Mouse (Mus musculus) forebrain, embryonic 12.5 days (tissue): ENCODE results near the gene Rufy4. TPM values are rescaled to one million over a fixed set of nuclear protein-coding genes. Genes with fewer than 3 reads are reported as not detected.

ENCODE experiments used
- ATAC-seq: fragments of 200-750 bp; cut with Nextera tagmentation; 2 replicates; pipeline ENCODE4 v1.8.0; 2017; ENCODE audit warnings: moderate TSS enrichment; ENCODE audit not compliant: low FRiP score
- H3K27ac ChIP-seq: fragments of 300-500 bp; sonication (generic); 2 replicates; pipeline ENCODE4 v1.5.1; 2016; ENCODE audit warnings: mild to moderate bottlenecking
- H3K27me3 ChIP-seq: fragments of 300-500 bp; sonication (generic); 2 replicates; pipeline ENCODE4 v1.6.1; 2016; ENCODE audit warnings: mild to moderate bottlenecking
- H3K36me3 ChIP-seq: fragments of 300-500 bp; sonication (generic); replicated peaks from 2 replicates; pipeline ENCODE4 v1.6.1; 2016; ENCODE audit warnings: mild to moderate bottlenecking
- H3K4me1 ChIP-seq: fragments of 300-500 bp; sonication (generic); 2 replicates; pipeline ENCODE4 v1.6.1; 2016
- H3K4me2 ChIP-seq: fragments of 300-500 bp; sonication (generic); 2 replicates; pipeline ENCODE4 v1.6.1; 2016; ENCODE audit warnings: mild to moderate bottlenecking, moderate library complexity
- H3K4me3 ChIP-seq: fragments of 300-500 bp; sonication (generic); replicated peaks from 2 replicates; pipeline ENCODE4 v1.5.1; 2016; ENCODE audit warnings: mild to moderate bottlenecking
- H3K9ac ChIP-seq: fragments of 300-500 bp; sonication (generic); 2 replicates; pipeline ENCODE4 v1.6.1; 2016; ENCODE audit warnings: mild to moderate bottlenecking
- H3K9me3 ChIP-seq: fragments of 300-500 bp; sonication (generic); 2 replicates; pipeline ENCODE4 v1.6.1; 2016
- WGBS: fragments of 180-500 bp; shearing (Covaris S2); methylation state at CpG from one replicate; pipeline ENCODE4 v1.1.7; 2016; 5-methylcytosine and 5-hydroxymethylcytosine counted together
- polyA plus RNA-seq: library from polyadenylated mRNA; unstranded; fragments of >200 nt; fragmentation: Nextera tagmentation; extraction: Ambion mirVana; gene quantifications from 2 replicates; pipeline ENCODE4 v1.2.1, GENCODE M21; 2016

The Rufy4 gene
- polyA plus RNA-seq, 1 experiment from 2014 or later, result 0.24 TPM

DNA sequence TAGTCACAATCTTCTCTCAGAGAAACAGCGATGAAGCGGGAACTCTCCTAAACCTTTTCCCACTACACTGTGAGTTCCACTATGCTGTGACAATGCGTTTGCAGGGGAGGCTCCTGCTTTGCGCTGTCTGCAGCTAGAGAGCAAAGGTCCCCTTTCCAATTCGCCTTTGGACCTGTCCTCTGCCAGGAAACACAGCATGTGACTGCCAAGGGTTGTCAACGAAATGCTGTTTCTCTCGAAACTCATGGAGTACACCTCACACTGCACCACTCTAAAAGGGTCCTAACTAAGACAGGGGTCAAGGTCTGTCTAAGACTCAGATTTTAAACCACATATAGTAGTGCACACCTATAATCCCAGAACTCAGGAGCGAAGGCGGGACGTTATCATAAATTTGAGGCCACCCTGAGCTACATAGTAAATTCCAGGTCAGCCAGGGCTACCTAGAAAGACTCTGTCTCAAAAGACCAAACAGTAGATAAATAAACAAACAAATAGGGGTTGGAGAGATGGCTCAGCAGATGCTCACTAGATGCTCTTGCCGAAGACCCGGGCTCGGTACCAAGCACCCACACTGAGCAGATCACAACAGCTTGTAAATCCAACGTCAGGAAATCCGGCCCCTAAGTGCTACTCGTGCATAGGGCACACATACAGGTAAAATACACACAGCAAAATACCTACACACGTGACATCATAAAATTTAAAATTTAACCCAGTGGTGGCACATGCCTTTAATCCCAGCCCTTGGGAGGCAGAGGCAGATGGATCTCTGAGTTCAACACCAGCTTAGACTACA is 71.5 kb downstream of the Rufy4 start:
- ATAC-seq, result no peak
- H3K4me2 ChIP-seq, result no peak overlapping the region
- no peaks in the 10 kb centered on the region for H3K36me3 ChIP-seq
- no peak overlapping the region for H3K9ac ChIP-seq
- H3K27ac ChIP-seq, result no peak overlapping the region
- WGBS, result 83% methylated on average over 17 of the region's 17 CpGs
- H3K4me1 ChIP-seq, result no peaks in the 10 kb centered on the region
- H3K27me3 ChIP-seq, result no peaks in the 10 kb centered on the region
- no peaks in the 10 kb centered on the region for H3K9me3 ChIP-seq
- H3K4me3 ChIP-seq, result no peak overlapping the region

Other genes starting within 250 kb of the Rufy4 start
- gene Tns1, start 1.1 kb upstream of the Rufy4 start, polyA plus RNA-seq, result 13.0 and 15.9 TPM in 2 replicates
- 0.14 TPM in 1 of 2 replicates, not detected in the other for gene Cxcr2, start 28.4 kb downstream of the Rufy4 start, polyA plus RNA-seq
- gene Cxcr1, start 69.1 kb downstream of the Rufy4 start, polyA plus RNA-seq, result not detected in 2 replicates
- 356 and 369 TPM in 2 replicates for gene Arpc2, start 110.5 kb downstream of the Rufy4 start, polyA plus RNA-seq
- 0.18 and 0.29 TPM in 2 replicates for gene Gpbar1, start 153.0 kb downstream of the Rufy4 start, polyA plus RNA-seq
- 184 and 190 TPM in 2 replicates for gene Aamp, start 159.2 kb downstream of the Rufy4 start, polyA plus RNA-seq
- gene Pnkd, start 159.4 kb downstream of the Rufy4 start, polyA plus RNA-seq, result 87.5 and 88.9 TPM in 2 replicates
- 6.7 and 7.9 TPM in 2 replicates for gene Tmbim1, start 180.1 kb downstream of the Rufy4 start, polyA plus RNA-seq
- gene Catip, start 236.6 kb downstream of the Rufy4 start, polyA plus RNA-seq, result 0.60 and 1.1 TPM in 2 replicates
- gene Slc11a1, start 249.7 kb downstream of the Rufy4 start, polyA plus RNA-seq, result 1.3 and 1.7 TPM in 2 replicates